Mouse (Mus musculus) limb, embryonic 10.5 days (tissue): ENCODE results near the gene Polr3c. TPM values are rescaled to one million over a fixed set of nuclear protein-coding genes. Genes with fewer than 3 reads are reported as not detected.
A peak's percentile ranks its signal among the peaks of the same experiment; 100 is the strongest.

Source experiments
- DNase-seq: peaks from one replicate; pipeline ENCODE4 v3.0.0-alpha.2; 2017; ENCODE audit warnings: low spot score
- H3K27ac ChIP-seq: fragments of 300-500 bp; sonication (generic); 2 replicates; pipeline ENCODE4 v1.5.1; 2016; ENCODE audit warnings: mild to moderate bottlenecking
- H3K27me3 ChIP-seq: fragments of 300-500 bp; sonication (generic); 2 replicates; pipeline ENCODE4 v1.6.1; 2016; ENCODE audit warnings: low read depth, mild to moderate bottlenecking; ENCODE audit not compliant: poor library complexity, severe bottlenecking
- H3K36me3 ChIP-seq: fragments of 300-500 bp; sonication (generic); 2 replicates; pipeline ENCODE4 v1.6.1; 2016; ENCODE audit warnings: mild to moderate bottlenecking, moderate library complexity
- H3K4me1 ChIP-seq: fragments of 300-500 bp; sonication (generic); 2 replicates; pipeline ENCODE4 v1.6.1; 2016
- H3K4me3 ChIP-seq: fragments of 300-500 bp; sonication (generic); 2 replicates; pipeline ENCODE4 v1.5.1; 2016; ENCODE audit warnings: mild to moderate bottlenecking, moderate library complexity
- H3K9me3 ChIP-seq: fragments of 300-500 bp; sonication (generic); replicated peaks from 2 replicates; pipeline ENCODE4 v1.6.1; 2016; ENCODE audit warnings: mild to moderate bottlenecking
- WGBS: fragments of 180-500 bp; shearing (Covaris S2); methylation state at CpG from one replicate; pipeline ENCODE4 v1.1.7; 2016; 5-methylcytosine and 5-hydroxymethylcytosine counted together
- polyA plus RNA-seq: library from polyadenylated mRNA; unstranded; fragments of >200 nt; fragmentation: Nextera tagmentation; extraction: Ambion mirVana; gene quantifications from 2 replicates; pipeline ENCODE4 v1.2.1, GENCODE M21; 2016

The Polr3c gene
- polyA plus RNA-seq, 1 experiment from 2014 or later, result 51.4 TPM

DNA sequence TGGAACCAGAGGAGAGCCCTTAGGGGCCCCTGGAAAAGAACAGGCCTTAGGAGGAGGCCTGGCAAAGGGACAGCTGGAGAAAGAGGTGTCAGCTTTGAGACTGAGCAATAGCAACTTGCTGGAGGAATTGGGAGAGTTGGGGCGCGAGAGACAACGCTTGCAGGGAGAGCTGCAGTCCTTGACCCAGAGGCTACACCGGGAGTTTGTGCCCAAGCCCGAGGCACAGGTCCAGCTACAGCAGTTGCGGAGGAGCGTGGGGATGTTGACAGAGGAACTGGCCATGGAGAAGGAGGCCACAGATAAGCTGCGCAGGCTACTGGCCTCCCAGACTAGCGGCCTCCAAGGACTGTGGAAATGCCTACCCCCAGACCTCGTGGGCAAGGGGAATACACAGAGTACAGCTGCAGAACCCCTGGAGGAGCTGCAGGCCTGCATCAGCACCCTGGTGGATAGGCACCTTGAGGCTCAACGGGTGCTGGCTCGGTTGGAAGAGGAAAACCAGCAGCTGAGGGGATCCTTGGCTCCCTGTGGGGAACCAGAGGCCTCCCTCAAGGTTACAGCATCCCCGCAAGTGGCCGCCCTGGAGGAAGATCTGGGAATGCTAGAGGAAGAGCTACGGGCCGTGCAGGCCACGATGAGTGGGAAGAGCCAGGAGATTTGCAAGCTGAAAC, 43.1 kb downstream of the Polr3c start:
- Histone ChIP-seq H3K27ac (peak overlapping the region; percentile 14; the same call in 1 of the 2 replicates), H3K27me3 (peaks cover 81% of the 10 kb centered on the region), H3K4me3 (peak overlapping the region; percentile 42), H3K4me1 (peaks cover 16% of the 10 kb centered on the region), H3K36me3 (no peaks in the 10 kb centered on the region), H3K9me3 (no peaks in the 10 kb centered on the region)
- no peak for DNase-seq
- 50% methylated on average over 17 of the region's 17 CpGs for WGBS

DNA sequence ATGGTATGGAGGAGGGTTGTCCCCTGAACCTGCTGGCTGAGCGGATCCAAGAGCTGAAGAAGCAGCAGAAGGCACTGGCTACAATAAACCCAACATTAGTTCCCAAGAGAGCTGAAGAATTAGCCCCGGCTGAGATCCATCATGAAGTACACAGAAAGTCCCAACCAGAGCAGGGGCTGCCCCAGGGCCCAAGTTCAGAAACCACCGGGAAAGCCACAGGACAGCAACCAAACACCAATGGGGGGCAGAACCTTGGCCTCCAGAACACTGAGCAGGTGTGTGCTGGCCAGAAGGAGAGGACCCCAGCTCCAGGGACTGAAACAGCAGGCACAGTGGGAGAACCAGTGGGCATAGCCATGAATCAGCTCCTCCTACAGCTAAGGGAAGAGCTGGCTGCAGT, 43.9 kb downstream of the Polr3c start:
- WGBS, result 83% methylated on average over 3 of the region's 3 CpGs
- peaks cover 81% of the 10 kb centered on the region for H3K27me3 ChIP-seq
- no peak overlapping the region for H3K27ac ChIP-seq
- no peaks in the 10 kb centered on the region for H3K9me3 ChIP-seq
- no peaks in the 10 kb centered on the region for H3K36me3 ChIP-seq
- H3K4me1 ChIP-seq, result peaks cover 13% of the 10 kb centered on the region
- no peak for DNase-seq
- H3K4me3 ChIP-seq, result no peak overlapping the region

- DNase-seq, result no peak
- Histone ChIP-seq H3K27ac (no peak overlapping the region), H3K4me1 (peaks cover 19% of the 10 kb centered on the region), H3K4me3 (no peak overlapping the region), H3K9me3 (no peaks in the 10 kb centered on the region), H3K27me3 (peaks cover 78% of the 10 kb centered on the region), H3K36me3 (no peaks in the 10 kb centered on the region)
- WGBS, result 17% methylated on average over 12 of the region's 12 CpGs
These were observed 47.0 kb downstream of the Polr3c start for GRCm38 (mm10) chr3:96680269-96680956.

DNA sequence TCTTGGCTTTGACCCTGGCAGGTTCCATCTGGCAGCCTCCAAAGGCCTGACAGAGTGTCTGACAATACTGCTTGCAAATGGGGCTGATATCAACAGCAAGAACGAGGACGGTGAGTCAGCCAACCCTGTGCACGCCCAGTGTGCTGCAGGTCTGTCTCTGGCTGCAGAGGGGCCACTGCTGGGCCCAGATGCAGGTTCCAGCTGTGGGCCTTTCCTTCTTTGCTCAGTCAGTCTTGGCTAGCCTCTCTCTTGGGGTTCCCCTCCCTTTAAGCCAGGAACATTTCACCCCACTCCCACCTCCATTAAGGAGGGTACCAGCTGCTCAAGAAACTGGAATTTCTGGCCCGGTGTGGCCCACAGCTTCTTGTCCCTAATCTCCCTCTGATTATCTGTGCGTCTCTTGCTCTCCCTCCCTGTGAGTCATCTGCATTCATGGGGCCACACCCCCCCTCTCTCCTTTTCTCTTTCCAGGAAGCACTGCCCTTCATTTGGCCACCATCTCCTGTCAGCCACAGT, 48.2 kb downstream of the Polr3c start:
- Histone ChIP-seq H3K9me3 (no peaks in the 10 kb centered on the region), H3K4me1 (peaks cover 19% of the 10 kb centered on the region), H3K36me3 (no peaks in the 10 kb centered on the region), H3K4me3 (no peak overlapping the region), H3K27me3 (peaks cover 67% of the 10 kb centered on the region), H3K27ac (no peak overlapping the region)
- WGBS, result 28% methylated on average over 5 of the region's 5 CpGs
- no peak for DNase-seq

DNA sequence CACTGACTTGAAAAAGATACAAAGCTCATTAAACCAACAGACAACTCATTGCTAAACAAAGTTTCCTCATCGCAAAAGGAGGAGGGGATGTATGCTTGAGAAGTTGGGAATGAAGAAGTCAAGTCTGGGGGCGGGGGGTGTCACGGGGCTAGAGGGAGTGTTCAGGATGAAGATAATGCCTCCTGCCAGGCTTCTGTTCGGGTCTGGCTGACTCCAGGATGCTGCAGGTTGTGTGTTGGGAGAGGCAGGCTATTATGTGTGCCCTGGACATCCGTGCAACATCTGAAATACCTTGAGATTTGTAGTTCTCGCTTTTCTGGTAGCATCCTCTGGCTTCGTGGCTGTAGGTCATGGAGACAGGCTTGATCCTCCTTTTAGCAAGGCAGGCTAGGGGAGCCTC, 49.0 kb downstream of the Polr3c start:
- H3K4me3 ChIP-seq, result no peak overlapping the region
- H3K27me3 ChIP-seq, result peaks cover 59% of the 10 kb centered on the region
- no peak for DNase-seq
- H3K4me1 ChIP-seq, result peaks cover 23% of the 10 kb centered on the region
- H3K36me3 ChIP-seq, result no peaks in the 10 kb centered on the region
- H3K27ac ChIP-seq, result no peak overlapping the region
- WGBS, result 76% methylated on average over 7 of the region's 7 CpGs
- no peaks in the 10 kb centered on the region for H3K9me3 ChIP-seq

GRCm38 (mm10) chr3:96675690-96676089, 51.7 kb downstream of the Polr3c start:
- H3K36me3 ChIP-seq, result no peaks in the 10 kb centered on the region
- H3K27me3 ChIP-seq, result peaks cover 47% of the 10 kb centered on the region
- WGBS, result 62% methylated on average over 3 of the region's 3 CpGs
- H3K4me3 ChIP-seq, result no peak overlapping the region
- no peak for DNase-seq
- H3K9me3 ChIP-seq, result no peaks in the 10 kb centered on the region
- peaks cover 23% of the 10 kb centered on the region for H3K4me1 ChIP-seq
- H3K27ac ChIP-seq, result no peak overlapping the region

DNA sequence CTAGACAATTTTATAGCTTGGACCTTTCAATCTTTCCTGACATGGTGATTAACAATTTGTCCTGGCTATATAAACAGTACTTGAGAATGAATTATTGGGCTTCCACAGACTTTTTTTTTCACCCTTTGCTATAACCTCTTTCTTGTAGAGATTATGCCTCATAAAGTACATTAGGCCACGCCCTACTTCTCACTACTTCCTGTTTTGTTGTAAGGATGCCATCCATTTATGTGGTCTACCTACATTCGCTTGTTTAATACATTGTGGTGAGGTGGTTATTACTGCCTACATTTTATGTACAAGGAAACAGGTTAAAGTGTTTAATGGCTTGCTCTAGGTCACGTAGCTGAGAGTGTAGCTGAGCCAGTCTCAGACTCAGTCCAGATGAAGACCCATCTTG, 52.3 kb downstream of the Polr3c start:
- 83% methylated on average over 3 of the region's 3 CpGs for WGBS

DNA sequence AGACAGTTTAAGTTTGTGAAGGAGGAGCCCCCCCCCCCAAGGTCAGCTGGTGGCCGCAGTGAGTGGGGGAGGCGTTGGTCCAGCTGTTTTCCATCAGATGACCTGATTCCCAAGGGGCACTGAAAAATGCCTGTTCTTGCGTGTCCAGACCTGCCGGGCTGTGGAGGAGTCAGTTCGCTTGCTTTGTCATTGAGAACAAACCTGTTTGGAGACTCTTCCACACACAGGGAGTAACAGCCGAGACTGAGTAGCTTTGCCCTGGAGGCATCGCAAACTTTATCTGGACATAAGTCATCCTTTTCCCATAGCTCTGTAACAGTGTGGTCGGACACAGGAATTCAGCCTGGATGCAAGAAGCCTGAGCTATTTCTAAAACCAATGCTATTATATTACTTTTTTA, 53.0 kb downstream of the Polr3c start:
- Histone ChIP-seq H3K4me1 (peaks cover 29% of the 10 kb centered on the region), H3K27ac (no peak overlapping the region), H3K4me3 (no peak overlapping the region), H3K9me3 (no peaks in the 10 kb centered on the region), H3K36me3 (no peaks in the 10 kb centered on the region), H3K27me3 (peaks cover 40% of the 10 kb centered on the region)
- 36% methylated on average over 8 of the region's 8 CpGs for WGBS
- peak; percentile 65 for DNase-seq

More for the DNA sequence above, 52.3 kb downstream of the Polr3c start:
- DNase-seq, result no peak
- H3K9me3 ChIP-seq, result no peaks in the 10 kb centered on the region
- no peak overlapping the region for H3K27ac ChIP-seq
- no peak overlapping the region for H3K4me3 ChIP-seq
- H3K27me3 ChIP-seq, result peaks cover 47% of the 10 kb centered on the region
- peaks cover 23% of the 10 kb centered on the region for H3K4me1 ChIP-seq
- no peaks in the 10 kb centered on the region for H3K36me3 ChIP-seq

GRCm38 (mm10) chr3:96673514-96673913, 53.9 kb downstream of the Polr3c start:
- WGBS, result 74% methylated on average over 4 of the region's 4 CpGs

DNA sequence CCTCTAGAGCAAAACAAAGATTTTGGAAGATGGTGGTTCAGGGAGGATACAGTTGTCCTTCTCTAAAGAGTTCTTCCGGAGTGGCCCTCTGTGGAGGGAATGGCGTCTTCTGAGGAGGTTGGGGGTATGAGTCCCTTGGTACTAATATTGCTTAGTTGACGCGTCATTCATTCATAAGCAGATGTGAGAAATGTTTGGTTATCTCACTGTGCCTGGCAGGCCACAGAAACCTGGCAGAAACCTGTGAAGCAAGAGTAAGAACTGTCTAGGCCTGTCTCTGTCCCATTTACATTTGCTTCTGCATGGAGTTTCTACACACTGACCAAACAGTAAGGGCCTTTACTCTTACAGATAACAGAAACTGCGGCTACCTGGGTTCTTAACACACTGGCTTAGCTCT, 55.9 kb downstream of the Polr3c start:
- WGBS, result 95% methylated on average over 5 of the region's 5 CpGs
- Histone ChIP-seq H3K4me3 (no peak overlapping the region), H3K9me3 (no peaks in the 10 kb centered on the region), H3K27me3 (peaks cover 21% of the 10 kb centered on the region), H3K36me3 (no peaks in the 10 kb centered on the region), H3K27ac (no peak overlapping the region), H3K4me1 (peaks cover 29% of the 10 kb centered on the region)
- DNase-seq, result no peak

More at GRCm38 (mm10) chr3:96673514-96673913, 53.9 kb downstream of the Polr3c start:
- H3K36me3 ChIP-seq, result no peaks in the 10 kb centered on the region
- H3K27ac ChIP-seq, result no peak overlapping the region
- peaks cover 31% of the 10 kb centered on the region for H3K27me3 ChIP-seq
- peaks cover 29% of the 10 kb centered on the region for H3K4me1 ChIP-seq
- H3K4me3 ChIP-seq, result no peak overlapping the region
- H3K9me3 ChIP-seq, result no peaks in the 10 kb centered on the region
- DNase-seq, result no peak

GRCm38 (mm10) chr3:96669727-96670468, 57.5 kb downstream of the Polr3c start, which contains the start of gene Ankrd35:
Gene Ankrd35 (plus strand): TSS chr3:96670131.
- H3K27ac ChIP-seq, result peak within 1 kb of the TSS; percentile 36; the same call in 1 of the 2 replicates
- H3K36me3 ChIP-seq, result no peaks in the 10 kb centered on the region
- no peaks in the 10 kb centered on the region for H3K9me3 ChIP-seq
- peaks cover 22% of the 10 kb centered on the region for H3K4me1 ChIP-seq
- peaks cover 21% of the 10 kb centered on the region for H3K27me3 ChIP-seq
- H3K4me3 ChIP-seq, result peak within 1 kb of the TSS; percentile 48
- WGBS, result 6% methylated on average over 35 of the region's 35 CpGs
- DNase-seq, result peak; percentile 84

DNA sequence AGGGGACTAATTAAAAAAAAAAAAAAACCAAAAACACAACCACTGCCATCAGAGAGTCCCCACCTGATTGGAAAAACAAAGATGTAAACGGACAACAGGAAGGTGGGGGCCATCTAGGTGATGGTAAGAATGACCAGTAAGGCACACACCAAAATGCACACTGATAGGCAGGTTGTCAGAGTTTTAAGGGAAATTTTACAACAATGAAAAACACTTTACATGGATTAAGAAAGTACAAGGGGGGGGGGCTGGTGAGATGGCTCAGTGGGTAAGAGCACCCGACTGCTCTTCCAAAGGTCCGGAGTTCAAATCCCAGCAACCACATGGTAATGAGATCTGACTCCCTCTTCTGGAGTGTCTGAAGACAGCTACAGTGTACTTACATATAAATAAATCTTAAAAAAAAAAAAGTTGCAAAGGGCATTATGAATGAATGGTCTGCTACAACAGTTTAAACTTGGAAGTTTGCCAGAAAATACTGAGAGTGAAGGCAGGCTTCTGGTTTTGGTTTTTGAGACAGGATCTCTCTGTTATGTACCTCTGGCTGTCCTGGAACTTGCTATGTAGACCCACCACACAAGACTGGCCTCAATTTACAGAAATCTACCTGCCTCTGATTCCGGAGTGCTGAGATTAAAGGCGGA, 58.9 kb downstream of the Polr3c start:
- Histone ChIP-seq H3K27ac (no peak overlapping the region), H3K4me1 (peaks cover 18% of the 10 kb centered on the region), H3K4me3 (no peak overlapping the region), H3K27me3 (peaks cover 21% of the 10 kb centered on the region), H3K9me3 (no peaks in the 10 kb centered on the region), H3K36me3 (no peaks in the 10 kb centered on the region)
- WGBS, result 94% methylated on average over 5 of the region's 5 CpGs
- DNase-seq, result no peak
